Mouse (Mus musculus) layer of hippocampus, adult 6 months (tissue): ENCODE data around the gene Lysmd4. TPM values are rescaled to one million over a fixed set of nuclear protein-coding genes. Genes with fewer than 3 reads are reported as not detected.

Experiments
- long read RNA-seq, 2 experiments: library from polyadenylated mRNA; unstranded; transcript quantifications; one replicate each; pipeline ENCODE4 v2.0.0; 2019 to 2020
- polyA plus RNA-seq: library from polyadenylated mRNA; unstranded; fragments of <200 nt; fragmentation: Nextera tagmentation; gene quantifications from 2 replicates; pipeline ENCODE4 v1.2.3, GENCODE M21; 2021

Lysmd4 gene
- 56.8 and 58.1 TPM in 2 replicates for polyA plus RNA-seq
- long read RNA-seq, experiment 1, transcript Lysmd4-208 (3 exons, 551 nt) = major isoform, 22 of 51 reads
- long read RNA-seq, experiment 1, partial matches to known transcripts = 13 of 51 reads
- long read RNA-seq, experiment 1, other reads (novel, unspliced or antisense) = 9 of 51 reads
- long read RNA-seq, experiment 2, transcript Lysmd4-202 (4 exons, 3,319 nt) = major isoform, 33 of 141 reads
- long read RNA-seq, experiment 2, transcript Lysmd4-201 (3 exons, 2,898 nt) = minor isoform, 18 of 141 reads
- long read RNA-seq, experiment 2, transcript Lysmd4-209 (3 exons, 2,110 nt) = minor isoform, 6 of 141 reads
- long read RNA-seq, experiment 2, partial matches to known transcripts = 15 of 141 reads
- long read RNA-seq, experiment 2, other reads (novel, unspliced or antisense) = 66 of 141 reads

DNA sequence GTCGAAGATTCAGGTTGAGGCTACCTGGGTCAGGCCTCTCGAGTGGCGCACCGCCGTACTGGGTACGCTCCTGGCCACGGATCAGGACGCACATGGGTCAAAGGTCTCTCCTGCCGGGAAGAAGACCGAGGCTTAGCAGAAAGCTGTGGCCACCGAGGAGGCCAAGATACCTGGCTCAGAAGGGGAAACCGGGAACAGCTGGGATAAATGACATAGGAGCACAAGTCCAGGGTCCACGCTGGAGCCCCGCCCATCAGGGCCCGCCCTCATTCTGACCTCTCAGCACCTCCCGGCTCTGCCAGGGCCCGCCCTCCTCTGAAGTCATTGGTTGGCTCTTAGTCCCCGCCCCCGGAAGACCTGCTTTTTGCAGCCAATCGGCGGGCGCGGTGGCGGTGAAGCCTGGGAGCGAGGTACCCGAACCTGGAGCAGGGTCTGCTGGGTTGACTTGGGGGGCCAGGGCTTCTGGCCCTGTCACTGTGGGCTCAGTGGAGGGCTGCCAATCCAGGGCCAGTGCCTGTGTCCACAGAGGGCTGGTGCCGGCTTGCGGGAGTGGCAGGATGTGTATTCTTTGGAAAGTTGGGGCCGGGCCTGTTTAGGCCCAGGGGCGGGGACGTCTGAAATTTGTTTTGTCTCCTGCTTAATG lies at the start of gene Lysmd4:
Gene Lysmd4 (plus strand): TSS at position 325 of the 643 bp plus-strand sequence.

Other genes starting within 250 kb of the Lysmd4 start
- 102 and 104 TPM in 2 replicates for gene Mef2a, start 150.3 kb downstream of the Lysmd4 start, polyA plus RNA-seq